Mouse (Mus musculus): ENCODE measurements around the gene Gmds. TPM values are rescaled to one million over a fixed set of nuclear protein-coding genes. Genes with fewer than 3 reads are reported as not detected.

Gene Gmds
- polyA plus RNA-seq, 1 experiment: 21.2 TPM

DNA sequence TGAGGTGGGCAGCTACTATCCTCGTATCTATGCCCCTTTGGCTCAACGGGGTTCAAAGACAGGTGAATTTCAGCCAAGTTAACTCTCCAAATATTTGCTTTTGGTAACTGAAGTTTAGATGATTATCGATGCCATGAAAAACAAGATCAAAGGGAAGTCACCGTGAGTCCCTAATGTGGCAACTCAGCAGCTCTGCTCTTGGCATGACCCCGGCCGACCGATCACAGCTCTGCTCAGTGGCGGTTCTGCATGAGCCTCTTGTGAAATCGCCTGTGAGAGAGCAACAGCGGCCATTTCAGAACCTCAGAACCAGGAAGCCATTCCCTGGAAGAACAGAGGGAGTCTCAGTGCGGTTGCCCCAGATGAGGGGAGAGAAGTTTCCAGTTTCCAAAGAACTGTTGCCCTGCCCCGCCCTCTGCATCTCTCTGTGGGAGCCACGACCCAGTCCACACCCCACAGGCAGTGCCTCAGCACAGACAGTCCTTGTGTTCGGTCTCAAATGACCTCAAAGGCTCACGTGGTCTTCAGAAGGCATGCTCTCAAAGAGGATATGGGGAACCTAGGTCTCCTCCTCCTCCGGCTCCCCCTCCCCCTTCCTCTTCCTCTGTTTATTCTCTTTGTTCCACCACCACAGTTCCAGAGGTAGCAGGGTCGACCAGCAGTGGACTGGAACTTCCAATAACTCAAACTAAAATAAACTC is 559.1 kb downstream of the Gmds start:
- no peak overlapping the region for H3K4me3 ChIP-seq (ENCODE audit: control insufficient read depth, insufficient read depth, low read length)

DNA sequence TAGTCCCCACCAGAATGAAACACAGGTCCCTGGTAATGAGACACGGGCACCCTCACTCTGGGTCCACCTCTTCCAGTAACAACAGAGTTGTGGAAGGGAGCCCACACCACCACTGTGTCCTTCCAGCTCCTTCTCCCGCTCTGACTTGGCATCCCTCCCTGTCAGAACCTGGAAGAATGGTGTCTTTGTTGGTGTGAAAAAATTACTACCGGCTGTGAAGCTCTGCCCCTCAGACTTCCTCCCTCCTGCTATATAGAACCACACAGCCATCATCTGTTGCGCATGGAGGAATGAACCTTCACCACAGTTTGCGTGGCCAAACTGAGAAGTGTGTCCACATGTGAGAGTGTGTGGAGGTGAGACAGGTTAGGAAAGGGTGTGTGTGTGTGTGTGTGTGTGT is 562.8 kb downstream of the Gmds start:
- Histone ChIP-seq H3K4me3 (ENCODE audit: control insufficient read depth, insufficient read depth, low read length) (no peak overlapping the region), H3K4me1 (replicated peaks; ENCODE audit: control insufficient read depth, insufficient read depth, low read length) (no peaks in the 10 kb centered on the region), H3K36me3 (ENCODE audit: control insufficient read depth, insufficient read depth, low read length) (no peaks in the 10 kb centered on the region), H3K27me3 (ENCODE audit: control insufficient read depth, insufficient read depth, low read length) (no peaks in the 10 kb centered on the region), H3K27ac (ENCODE audit: control insufficient read depth, insufficient read depth, low read length) (no peak overlapping the region)
- TF ChIP-seq POLR2A (IDR thresholded peaks at IDR 0.05; ENCODE audit: control insufficient read depth, extremely low read depth, insufficient read depth, low read length, poor library complexity) (no peak), CTCF (IDR thresholded peaks at IDR 0.05; ENCODE audit: borderline replicate concordance, control insufficient read depth, extremely low read depth, insufficient read depth, low read length, poor library complexity) (no peak)
- DNase-seq: no peak
- WGBS: 65% methylated on average over 5 of the region's 5 CpGs

More for the DNA sequence above, 559.1 kb downstream of the Gmds start:
- no peaks in the 10 kb centered on the region for H3K36me3 ChIP-seq (ENCODE audit: control insufficient read depth, insufficient read depth, low read length)
- WGBS: 66% methylated on average over 17 of the region's 17 CpGs
- H3K4me1 ChIP-seq (replicated peaks; ENCODE audit: control insufficient read depth, insufficient read depth, low read length): no peaks in the 10 kb centered on the region
- DNase-seq: no peak
- TF ChIP-seq CTCF (IDR thresholded peaks at IDR 0.05; ENCODE audit: borderline replicate concordance, control insufficient read depth, extremely low read depth, insufficient read depth, low read length, poor library complexity): no peak
- TF ChIP-seq POLR2A (IDR thresholded peaks at IDR 0.05; ENCODE audit: control insufficient read depth, extremely low read depth, insufficient read depth, low read length, poor library complexity): no peak
- no peaks in the 10 kb centered on the region for H3K27me3 ChIP-seq (ENCODE audit: control insufficient read depth, insufficient read depth, low read length)
- no peak overlapping the region for H3K27ac ChIP-seq (ENCODE audit: control insufficient read depth, insufficient read depth, low read length)

DNA sequence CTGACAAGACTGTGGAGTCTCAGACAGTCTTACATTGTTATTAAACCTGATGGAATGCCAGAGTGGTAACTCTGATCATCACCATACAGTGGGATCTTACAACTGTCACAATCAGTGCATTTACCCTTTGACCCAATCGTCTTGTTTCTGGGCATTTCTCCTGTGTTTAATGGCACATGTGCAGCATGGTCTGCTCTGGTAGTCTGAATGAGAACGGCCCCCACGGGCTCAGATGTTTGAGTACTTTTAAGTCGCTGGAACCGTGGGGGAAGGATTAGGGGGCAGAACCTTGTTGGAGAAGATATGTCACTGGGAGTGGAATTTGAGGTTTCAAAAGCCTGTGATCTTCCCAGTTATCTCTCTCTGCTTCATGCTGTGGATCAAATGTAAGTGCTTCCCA is 565.7 kb downstream of the Gmds start:
- Histone ChIP-seq H3K36me3 (ENCODE audit: control insufficient read depth, insufficient read depth, low read length) (no peaks in the 10 kb centered on the region), H3K4me3 (ENCODE audit: control insufficient read depth, insufficient read depth, low read length) (no peak overlapping the region), H3K27ac (ENCODE audit: control insufficient read depth, insufficient read depth, low read length) (no peak overlapping the region), H3K4me1 (replicated peaks; ENCODE audit: control insufficient read depth, insufficient read depth, low read length) (no peaks in the 10 kb centered on the region), H3K27me3 (ENCODE audit: control insufficient read depth, insufficient read depth, low read length) (no peaks in the 10 kb centered on the region)
- WGBS: 91% methylated on average over 5 of the region's 5 CpGs
- DNase-seq: no peak
- TF ChIP-seq POLR2A (IDR thresholded peaks at IDR 0.05; ENCODE audit: control insufficient read depth, extremely low read depth, insufficient read depth, low read length, poor library complexity): no peak
- TF ChIP-seq CTCF (IDR thresholded peaks at IDR 0.05; ENCODE audit: borderline replicate concordance, control insufficient read depth, extremely low read depth, insufficient read depth, low read length, poor library complexity): no peak

All from thymus, adult 2 months (tissue).